Mouse (Mus musculus) stomach, embryonic 16.5 days (tissue): ENCODE measurements around the gene Ppdpf. TPM values are rescaled to one million over a fixed set of nuclear protein-coding genes. Genes with fewer than 3 reads are reported as not detected.

ENCODE experiments used
- ATAC-seq: fragments of 200-750 bp; cut with Nextera tagmentation; 2 replicates; pipeline ENCODE4 v1.8.0; 2017; ENCODE audit warnings: moderate number of reproducible peaks, moderate TSS enrichment; ENCODE audit not compliant: insufficient read depth, low FRiP score
- H3K27ac ChIP-seq: fragments of 300-500 bp; sonication (generic); 2 replicates; pipeline ENCODE4 v1.5.1; 2014; ENCODE audit warnings: low read length
- H3K27me3 ChIP-seq: fragments of 300-500 bp; sonication (generic); 2 replicates; pipeline ENCODE4 v1.6.1; 2014; ENCODE audit warnings: low read length, control low read depth, mixed read lengths; ENCODE audit not compliant: control insufficient read depth, insufficient read depth
- H3K36me3 ChIP-seq: fragments of 300-500 bp; sonication (generic); 2 replicates; pipeline ENCODE4 v1.6.1; 2014; ENCODE audit warnings: low read length; ENCODE audit not compliant: control insufficient read depth, insufficient read depth
- H3K4me1 ChIP-seq: fragments of 300-500 bp; sonication (generic); 2 replicates; pipeline ENCODE4 v1.6.1; 2014; ENCODE audit warnings: low read length, control low read depth, mixed read lengths; ENCODE audit not compliant: control insufficient read depth, insufficient read depth
- H3K4me2 ChIP-seq: fragments of 300-500 bp; sonication (generic); 2 replicates; pipeline ENCODE4 v1.6.1; 2014; ENCODE audit warnings: low read depth, low read length, mixed read lengths
- H3K4me3 ChIP-seq: fragments of 300-500 bp; sonication (generic); replicated peaks from 2 replicates; pipeline ENCODE4 v1.5.1; 2014; ENCODE audit warnings: mild to moderate bottlenecking, low read length
- H3K9ac ChIP-seq: fragments of 300-500 bp; sonication (generic); 2 replicates; pipeline ENCODE4 v1.6.1; 2014; ENCODE audit warnings: low read length
- H3K9me3 ChIP-seq: fragments of 300-500 bp; sonication (generic); replicated peaks from 2 replicates; pipeline ENCODE4 v1.6.1; 2016; ENCODE audit warnings: low read length, control low read depth; ENCODE audit not compliant: control insufficient read depth
- WGBS: fragments of 180-500 bp; shearing (Covaris S2); extraction: QIAGEN DNeasy Blood & Tissue Kit; methylation state at CpG from one replicate; pipeline ENCODE4 v1.1.7; 2014; 5-methylcytosine and 5-hydroxymethylcytosine counted together
- polyA plus RNA-seq: library from polyadenylated mRNA; unstranded; fragments of >200 nt; fragmentation: Nextera tagmentation; extraction: Ambion mirVana; gene quantifications from 2 replicates; pipeline ENCODE4 v1.2.1, GENCODE M21; 2015

Gene Ppdpf
- polyA plus RNA-seq, 1 experiment from 2014 or later = 249 TPM

- H3K9ac ChIP-seq = no peak within 1 kb of the TSS
- H3K4me1 ChIP-seq = no peaks in the 10 kb centered on the region
- no peaks in the 10 kb centered on the region for H3K36me3 ChIP-seq
- no peak for ATAC-seq
- H3K27me3 ChIP-seq = no peaks in the 10 kb centered on the region
- no peak within 1 kb of the TSS for H3K4me3 ChIP-seq
- no peaks in the 10 kb centered on the region for H3K9me3 ChIP-seq
- no peak within 1 kb of the TSS for H3K27ac ChIP-seq
- 79% methylated on average over 3 of the region's 3 CpGs for WGBS
- no peak within 1 kb of the TSS for H3K4me2 ChIP-seq
Observed at GRCm38 (mm10) chr2:181202422-181202821, 15.4 kb downstream of the Ppdpf start, which contains the start of gene Ptk6. Ptk6 (minus strand) TSS chr2:181202789.

GRCm38 (mm10) chr2:181202886-181203285, 15.8 kb downstream of the Ppdpf start:
- Histone ChIP-seq H3K27ac (no peak overlapping the region), H3K4me3 (no peak overlapping the region), H3K36me3 (no peaks in the 10 kb centered on the region), H3K9me3 (no peaks in the 10 kb centered on the region), H3K9ac (no peak overlapping the region), H3K4me2 (no peak overlapping the region), H3K4me1 (no peaks in the 10 kb centered on the region), H3K27me3 (no peaks in the 10 kb centered on the region)
- 64% methylated on average over 6 of the region's 6 CpGs for WGBS
- no peak for ATAC-seq

GRCm38 (mm10) chr2:181205678-181206077, 18.6 kb downstream of the Ppdpf start:
- H3K27ac ChIP-seq = no peak overlapping the region
- H3K9me3 ChIP-seq = no peaks in the 10 kb centered on the region
- no peak for ATAC-seq
- H3K4me3 ChIP-seq = no peak overlapping the region
- H3K36me3 ChIP-seq = no peaks in the 10 kb centered on the region
- 77% methylated on average over 5 of the region's 5 CpGs for WGBS
- no peak overlapping the region for H3K9ac ChIP-seq
- no peak overlapping the region for H3K4me2 ChIP-seq
- H3K27me3 ChIP-seq = no peaks in the 10 kb centered on the region
- H3K4me1 ChIP-seq = no peaks in the 10 kb centered on the region

- no peak overlapping the region for H3K9ac ChIP-seq
- no peak overlapping the region for H3K27ac ChIP-seq
- H3K4me2 ChIP-seq = no peak overlapping the region
- H3K27me3 ChIP-seq = no peaks in the 10 kb centered on the region
- ATAC-seq = peak; percentile 51; the same call in 1 of the 2 replicates
- 63% methylated on average over 9 of the region's 9 CpGs for WGBS
- H3K9me3 ChIP-seq = no peaks in the 10 kb centered on the region
- no peak overlapping the region for H3K4me3 ChIP-seq
- no peaks in the 10 kb centered on the region for H3K36me3 ChIP-seq
- H3K4me1 ChIP-seq = no peaks in the 10 kb centered on the region
Observed at GRCm38 (mm10) chr2:181206118-181206517, 19.1 kb downstream of the Ppdpf start.

GRCm38 (mm10) chr2:181212389-181213020, 25.5 kb downstream of the Ppdpf start:
- Histone ChIP-seq H3K36me3 (no peaks in the 10 kb centered on the region), H3K4me3 (peak overlapping the region; percentile 43), H3K4me1 (peaks cover 7% of the 10 kb centered on the region), H3K27ac (no peak overlapping the region), H3K27me3 (peaks cover 19% of the 10 kb centered on the region), H3K4me2 (peak overlapping the region; percentile 60), H3K9me3 (no peaks in the 10 kb centered on the region), H3K9ac (peak overlapping the region; percentile 56)
- 4% methylated on average over 34 of the region's 34 CpGs for WGBS
- no peak for ATAC-seq

- Histone ChIP-seq H3K4me1 (peaks cover 7% of the 10 kb centered on the region), H3K36me3 (no peaks in the 10 kb centered on the region), H3K27ac (no peak within 1 kb of the TSS), H3K9ac (peak within 1 kb of the TSS; percentile 56), H3K9me3 (no peaks in the 10 kb centered on the region), H3K4me2 (peak within 1 kb of the TSS; percentile 60), H3K27me3 (peaks cover 19% of the 10 kb centered on the region), H3K4me3 (peak within 1 kb of the TSS; percentile 43)
- peak; percentile 62; the same call in 1 of the 2 replicates for ATAC-seq
- WGBS = 1% methylated on average over 17 of the region's 17 CpGs
Observed at GRCm38 (mm10) chr2:181213021-181213445, 26.0 kb downstream of the Ppdpf start, which contains the start of gene Srms. Srms (minus strand) TSS chr2:181213185.

- no peak for ATAC-seq
Observed at GRCm38 (mm10) chr2:181216037-181216436, 29.0 kb downstream of the Ppdpf start.

GRCm38 (mm10) chr2:181218881-181219485, 31.9 kb downstream of the Ppdpf start:
- Histone ChIP-seq H3K27me3 (no peaks in the 10 kb centered on the region), H3K4me1 (peaks cover 12% of the 10 kb centered on the region), H3K27ac (no peak overlapping the region), H3K36me3 (no peaks in the 10 kb centered on the region), H3K9me3 (no peaks in the 10 kb centered on the region), H3K9ac (no peak overlapping the region), H3K4me2 (no peak overlapping the region), H3K4me3 (no peak overlapping the region)
- 61% methylated on average over 5 of the region's 5 CpGs for WGBS
- ATAC-seq = no peak

More at GRCm38 (mm10) chr2:181216037-181216436, 29.0 kb downstream of the Ppdpf start:
- Histone ChIP-seq H3K4me1 (peaks cover 19% of the 10 kb centered on the region), H3K4me2 (no peak overlapping the region), H3K36me3 (no peaks in the 10 kb centered on the region), H3K27me3 (peaks cover 19% of the 10 kb centered on the region), H3K4me3 (no peak overlapping the region), H3K27ac (no peak overlapping the region), H3K9ac (no peak overlapping the region), H3K9me3 (no peaks in the 10 kb centered on the region)
- 80% methylated on average over 6 of the region's 6 CpGs for WGBS

GRCm38 (mm10) chr2:181219538-181220216, 32.6 kb downstream of the Ppdpf start, which contains the start of gene Fndc11:
Fndc11 (plus strand) TSS chr2:181220013.
- H3K4me1 ChIP-seq = peaks cover 12% of the 10 kb centered on the region
- peak within 1 kb of the TSS; percentile 58; the same call in 1 of the 2 replicates for H3K9ac ChIP-seq
- no peaks in the 10 kb centered on the region for H3K27me3 ChIP-seq
- peak within 1 kb of the TSS; percentile 41 for H3K4me3 ChIP-seq
- peak within 1 kb of the TSS; percentile 58 for H3K4me2 ChIP-seq
- peak within 1 kb of the TSS; percentile 66 for H3K27ac ChIP-seq
- WGBS = 2% methylated on average over 25 of the region's 25 CpGs
- no peaks in the 10 kb centered on the region for H3K36me3 ChIP-seq
- no peaks in the 10 kb centered on the region for H3K9me3 ChIP-seq
- ATAC-seq = peak; percentile 94
